Mouse (Mus musculus) urinary bladder, adult 18-20 months (tissue): ENCODE measurements around the gene Nfia.

Source experiments
- DNase-seq, 2 experiments: peaks; one replicate each; pipeline ENCODE4 v3.0.0; 2022; ENCODE audit warnings: low spot score in 2 of 2, mixed read lengths in 2 of 2

Nfia gene

DNA sequence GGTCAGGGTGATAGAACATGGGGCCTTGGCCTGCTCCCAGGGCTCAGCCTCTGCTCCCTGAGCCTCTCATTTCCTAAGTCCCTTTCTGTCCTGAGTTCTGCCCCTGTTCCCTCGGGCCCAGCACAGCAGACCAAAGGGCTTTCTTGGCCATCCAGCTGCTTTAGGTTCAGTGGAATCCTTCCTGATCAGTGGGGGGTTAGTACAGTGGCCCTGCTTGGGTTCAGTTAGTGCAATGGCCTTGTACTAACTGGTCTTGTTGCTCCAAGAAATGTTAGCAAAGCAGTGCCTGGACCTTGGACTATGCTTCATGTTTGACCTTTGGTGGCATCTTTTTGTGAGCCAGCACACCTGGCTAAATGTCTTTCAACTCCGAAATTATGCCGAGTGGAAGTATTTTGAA lies 66.1 kb downstream of the Nfia start:
- no peak for DNase-seq

DNA sequence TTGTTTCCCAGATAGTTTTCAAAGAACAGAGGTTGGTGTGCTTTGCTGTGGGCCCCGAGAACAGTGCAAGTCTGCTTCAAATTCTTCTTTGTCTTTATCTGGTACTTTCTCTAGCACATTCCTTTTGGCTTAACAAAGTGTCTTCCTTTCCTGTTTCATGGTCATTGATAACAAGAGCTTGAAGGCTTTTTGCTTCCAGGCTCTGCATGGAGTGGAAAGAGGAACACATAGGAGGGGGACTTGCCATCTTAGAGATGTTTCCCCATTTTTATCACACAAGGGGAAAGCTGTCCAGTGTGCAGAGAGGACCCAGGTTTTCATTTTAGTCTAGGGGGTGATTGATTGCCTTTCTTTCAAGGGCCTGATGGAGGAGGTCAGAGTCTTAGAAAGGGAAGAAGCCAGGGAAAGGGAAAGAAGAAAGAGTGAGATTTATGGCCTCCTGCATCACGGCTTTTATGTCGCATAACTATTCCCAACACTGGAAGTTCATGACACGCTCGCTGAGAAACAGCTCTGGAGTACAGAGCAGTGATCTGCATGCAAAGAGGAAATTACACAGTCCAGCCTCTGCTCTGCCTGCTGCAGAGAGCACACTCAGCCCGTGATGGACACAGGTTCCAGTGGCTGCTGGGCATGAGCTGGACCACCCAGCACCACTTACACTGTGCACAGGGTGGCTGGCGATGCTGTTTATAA lies 67.0 kb downstream of the Nfia start:
- DNase-seq: no peak

- DNase-seq: no peak
Measured at GRCm38 (mm10) chr4:97840227-97841062, 67.9 kb downstream of the Nfia start.

- DNase-seq: no peak
Measured at GRCm38 (mm10) chr4:97841063-97841595, 68.6 kb downstream of the Nfia start.

DNA sequence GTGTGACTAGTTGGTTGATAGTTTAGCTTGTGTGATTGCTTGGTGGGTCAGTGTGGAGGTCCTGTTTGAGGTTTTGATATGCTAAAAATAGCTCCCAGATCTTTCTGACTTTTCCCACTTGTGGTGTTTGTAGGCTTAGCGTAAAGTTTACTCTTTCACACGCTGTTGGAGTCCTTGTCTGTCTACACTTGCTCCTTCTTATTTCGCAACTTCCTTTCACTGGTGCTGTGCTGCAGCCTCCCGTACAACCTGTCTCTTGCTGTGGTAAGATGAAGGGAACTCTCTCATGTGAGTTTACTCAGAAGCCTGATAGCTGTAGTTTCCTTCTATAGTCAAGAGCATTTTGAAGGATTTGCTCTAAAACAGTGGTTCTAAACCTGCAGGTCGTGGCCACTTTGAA lies 69.2 kb downstream of the Nfia start:
- no peak for DNase-seq

- no peak for DNase-seq
Measured at GRCm38 (mm10) chr4:97843981-97844690, 71.6 kb downstream of the Nfia start.

DNA sequence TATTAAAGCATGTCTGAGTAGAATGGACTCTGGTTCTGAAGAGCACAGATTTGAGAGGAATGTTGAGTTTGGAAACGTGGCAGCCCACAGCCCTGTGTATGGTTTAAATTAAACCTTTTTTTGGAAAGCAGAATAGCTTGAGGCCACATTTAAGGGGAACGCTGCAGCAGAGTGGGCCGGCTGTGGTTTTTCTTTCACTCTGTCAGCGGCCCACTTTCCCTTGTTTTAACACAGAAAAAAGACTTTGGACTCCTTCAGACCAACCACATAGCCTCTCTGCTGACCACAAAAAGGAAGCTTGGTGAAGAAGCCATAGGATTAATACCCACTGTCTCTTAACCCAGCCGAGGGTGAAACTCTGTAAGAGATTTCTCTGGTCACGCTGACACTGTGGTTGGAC lies 72.4 kb downstream of the Nfia start:
- DNase-seq: no peak

DNA sequence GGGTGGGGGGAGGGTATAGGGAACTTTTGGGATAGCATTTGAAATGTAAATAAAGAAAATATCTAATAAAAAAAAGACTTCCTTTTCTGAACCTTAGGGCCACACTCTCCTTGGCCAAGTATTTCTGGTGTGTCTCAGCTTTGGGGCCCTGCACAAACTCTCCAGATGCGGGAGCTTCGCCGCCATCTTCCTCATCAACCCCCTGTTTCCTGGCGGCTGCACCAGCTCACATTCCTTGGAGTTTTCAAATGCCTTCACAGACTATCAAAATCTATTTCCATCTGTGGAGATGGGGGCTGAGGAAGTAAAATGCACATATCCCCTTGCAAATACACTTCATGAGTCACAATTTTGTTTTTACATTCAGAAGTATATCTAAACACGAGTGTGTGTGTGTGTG lies 75.1 kb downstream of the Nfia start:
- no peak for DNase-seq

DNA sequence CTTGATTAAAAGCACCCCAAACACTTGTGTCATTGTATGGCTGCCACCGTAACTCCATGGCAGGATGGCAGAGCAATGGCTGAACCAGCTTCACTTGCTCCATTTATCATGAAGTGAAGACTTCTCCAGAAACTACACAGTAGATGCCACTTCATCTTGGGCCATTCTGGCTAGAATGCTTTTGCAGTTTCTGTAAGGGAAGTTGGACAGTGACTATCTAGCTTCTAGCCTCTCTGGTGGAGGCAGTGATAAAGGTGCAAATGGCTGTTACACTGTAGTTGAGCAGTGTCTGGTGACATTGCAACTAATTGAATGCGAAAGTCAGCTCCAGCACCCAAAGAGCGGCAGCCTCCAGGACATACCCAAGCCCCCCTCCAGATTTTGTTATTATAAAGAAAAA lies 78.5 kb downstream of the Nfia start:
- no peak for DNase-seq

DNA sequence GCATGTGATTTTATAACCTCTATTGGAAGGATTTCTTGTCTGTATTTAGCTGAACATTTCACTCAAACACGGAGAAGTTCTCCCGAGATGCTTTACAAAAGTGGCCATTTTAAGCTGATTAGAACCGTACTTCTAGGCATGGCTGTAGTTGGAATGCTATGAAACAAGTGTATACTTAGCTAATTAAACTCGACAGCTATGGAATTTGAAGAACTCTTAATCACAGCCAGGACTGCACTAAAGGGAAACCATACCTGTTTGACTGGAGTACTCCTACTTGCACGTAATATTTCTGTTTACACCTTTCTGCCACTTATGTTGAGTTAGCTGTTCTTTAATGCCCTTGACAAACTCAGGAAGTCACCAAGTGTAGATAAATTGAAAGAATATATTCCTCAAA lies 79.2 kb downstream of the Nfia start:
- no peak for DNase-seq

- no peak for DNase-seq
Measured at GRCm38 (mm10) chr4:97852626-97853025, 80.1 kb downstream of the Nfia start.

- no peak for DNase-seq
Measured at GRCm38 (mm10) chr4:97854779-97855178, 82.2 kb downstream of the Nfia start.

DNA sequence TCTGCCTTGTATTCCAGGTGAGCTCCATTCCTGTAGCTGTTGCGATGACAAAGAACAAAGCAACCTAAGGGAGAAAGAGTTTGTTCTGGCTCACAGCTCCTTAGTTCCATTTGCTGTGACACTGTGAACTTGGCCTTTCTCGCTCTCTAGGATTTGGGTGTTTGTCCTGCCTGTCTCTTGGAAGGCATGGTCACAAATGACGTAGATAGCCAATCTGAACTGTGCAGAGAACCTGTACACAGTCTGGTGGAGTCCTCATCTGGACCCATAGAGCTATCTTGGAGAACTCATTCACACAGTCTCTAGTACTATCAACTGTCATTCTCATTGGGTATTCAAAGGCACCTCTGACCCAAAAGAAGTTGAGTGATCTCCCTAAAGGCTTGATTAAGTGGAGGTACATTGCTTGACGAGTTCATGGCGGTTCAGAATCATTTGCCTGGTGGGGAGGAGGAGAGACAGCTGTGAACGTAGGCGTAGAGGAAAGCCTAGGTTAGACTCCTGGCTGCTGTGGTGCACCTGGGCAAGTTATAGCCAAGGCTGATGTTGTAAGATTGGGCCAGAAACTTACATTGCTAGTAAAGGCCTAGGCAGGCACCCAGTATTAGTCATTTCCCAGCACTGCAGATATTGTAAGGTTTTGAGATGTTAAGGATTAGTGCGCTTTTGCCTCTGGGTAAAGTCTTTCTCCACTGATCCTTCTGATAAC lies 83.3 kb downstream of the Nfia start:
- DNase-seq: no peak

DNA sequence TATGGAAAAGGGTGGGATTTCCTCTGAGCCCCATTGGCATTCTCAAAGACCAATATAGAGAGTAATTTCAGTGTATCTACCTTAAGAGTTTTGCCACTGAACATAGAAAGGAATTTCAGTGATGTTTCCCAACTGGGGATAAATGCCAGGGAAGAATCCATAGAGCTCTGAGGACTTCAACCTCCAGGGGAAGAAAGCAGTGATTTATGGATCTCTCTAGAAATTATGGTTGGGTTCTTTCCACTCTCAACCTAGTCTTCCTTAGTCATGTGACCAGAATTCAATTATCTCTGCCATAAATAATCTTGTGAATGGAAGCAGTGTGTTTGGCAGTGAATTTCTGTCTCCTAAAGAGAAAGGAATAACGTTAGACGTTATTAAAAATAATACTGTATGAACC lies 85.0 kb downstream of the Nfia start:
- no peak for DNase-seq

DNA sequence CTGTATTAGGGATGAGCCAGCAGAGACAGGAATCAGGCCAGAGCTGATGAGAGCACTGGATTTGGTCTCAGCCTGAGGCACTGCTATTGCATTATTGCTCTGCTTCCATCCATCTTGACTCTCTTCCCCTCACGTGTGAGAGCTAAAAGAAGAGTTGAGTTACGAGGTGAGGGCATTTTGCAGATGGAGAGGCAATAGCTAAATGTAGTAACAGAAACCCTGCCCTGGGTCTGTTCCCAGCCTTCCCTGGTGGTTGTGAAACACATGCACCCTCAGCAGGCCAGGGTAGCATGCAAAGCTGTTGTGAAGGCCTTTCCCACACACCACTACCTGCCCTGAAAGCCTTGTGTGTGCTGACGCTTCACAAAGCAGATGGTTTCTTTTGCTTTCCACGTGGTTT lies 86.9 kb downstream of the Nfia start:
- DNase-seq: no peak

DNA sequence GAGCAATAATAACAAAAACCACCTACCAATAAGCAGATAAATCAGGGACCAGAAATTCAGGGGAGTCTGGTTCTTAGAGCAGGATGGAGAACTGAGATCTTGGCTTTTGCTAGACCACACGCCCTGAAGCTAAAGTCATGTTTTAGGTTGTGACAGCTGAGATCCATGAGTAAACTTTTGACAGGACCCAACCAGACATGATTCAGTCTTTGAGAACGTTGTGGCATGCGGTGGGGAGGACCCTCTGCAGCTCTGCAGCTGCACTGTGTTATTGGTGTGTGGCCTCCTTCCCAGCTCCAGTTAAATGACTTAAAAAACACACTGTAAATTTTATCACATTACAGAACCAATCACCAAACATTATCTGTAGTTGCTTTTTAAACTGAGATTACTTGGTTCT lies 87.8 kb downstream of the Nfia start:
- DNase-seq: no peak

- DNase-seq: no peak
Measured at GRCm38 (mm10) chr4:97860791-97861344, 88.3 kb downstream of the Nfia start.

- DNase-seq: no peak
Measured at GRCm38 (mm10) chr4:97862379-97862778, 89.8 kb downstream of the Nfia start.

DNA sequence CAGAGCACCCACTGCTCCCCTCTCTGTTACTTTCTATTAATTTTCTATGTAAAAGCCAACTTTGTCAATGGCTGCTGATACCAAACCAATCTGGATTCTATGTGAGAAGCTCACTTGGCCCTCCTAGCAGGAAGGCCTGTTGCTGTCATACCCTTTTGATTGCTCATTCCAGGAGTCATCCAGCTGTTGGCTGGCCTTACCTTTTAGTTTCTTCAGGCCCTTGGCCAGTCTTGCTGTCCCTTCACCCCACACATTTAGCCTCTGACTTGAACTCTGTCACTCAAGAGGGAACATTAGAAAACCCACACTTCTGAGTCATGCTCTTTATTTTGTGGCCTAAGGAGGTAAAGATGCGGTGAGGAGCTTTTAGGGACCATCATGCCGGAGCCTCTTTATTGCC lies 91.7 kb downstream of the Nfia start:
- DNase-seq: no peak

DNA sequence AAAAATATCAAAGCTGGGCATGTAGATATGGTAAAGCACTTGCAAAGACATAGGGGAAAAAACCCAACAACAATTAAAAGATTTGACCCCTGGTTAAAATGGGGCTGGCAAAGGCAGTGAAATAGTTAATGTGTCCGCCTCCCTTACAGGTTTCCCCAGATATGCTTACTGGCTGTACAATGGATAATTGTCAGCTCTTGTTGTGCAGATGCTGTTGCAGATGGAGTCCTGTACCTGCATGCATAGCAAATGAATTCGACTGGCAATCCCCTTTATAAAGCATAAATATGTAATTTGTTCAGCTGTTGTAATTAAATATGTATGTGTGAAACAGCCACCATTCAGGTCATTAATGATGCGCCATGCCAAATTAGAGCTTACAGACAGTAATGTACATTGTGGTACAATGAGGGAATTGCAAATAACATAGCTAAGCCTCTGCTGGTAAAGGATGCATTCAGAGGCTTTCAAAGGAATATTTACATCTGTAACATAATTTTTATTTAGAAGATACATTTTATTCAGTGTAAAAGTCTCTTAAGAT lies 92.9 kb downstream of the Nfia start:
- DNase-seq: no peak

DNA sequence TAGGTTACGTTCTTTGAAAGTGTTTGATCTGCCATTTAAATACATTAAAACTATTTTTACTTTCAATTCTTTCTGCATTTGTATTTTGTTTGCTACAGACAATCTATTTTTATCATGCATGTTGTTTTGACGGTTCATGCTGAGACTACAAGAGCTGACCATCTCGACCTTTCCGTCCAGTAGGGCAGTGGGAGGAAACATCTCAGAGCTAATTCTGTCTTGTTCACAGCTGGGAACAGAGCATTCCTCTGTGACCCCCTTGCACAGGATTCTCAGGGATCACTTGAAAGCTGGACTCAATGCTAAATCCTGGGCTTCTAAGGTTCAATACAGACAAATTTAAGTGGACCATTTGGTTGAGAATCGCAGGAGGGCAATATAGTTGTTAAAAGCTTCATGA lies 93.9 kb downstream of the Nfia start:
- DNase-seq: no peak
